Mouse (Mus musculus) forebrain, embryonic 16.5 days (tissue): ENCODE results near the gene Prpf4. TPM values are rescaled to one million over a fixed set of nuclear protein-coding genes. Genes with fewer than 3 reads are reported as not detected.

Experiments
- ATAC-seq: fragments of 200-750 bp; cut with Nextera tagmentation; 2 replicates; pipeline ENCODE4 v1.8.0; 2017; ENCODE audit warnings: mild to moderate bottlenecking, moderate library complexity
- H3K27ac ChIP-seq: fragments of 300-500 bp; sonication (generic); 2 replicates; pipeline ENCODE4 v1.5.1; 2014; ENCODE audit warnings: low read length, control low read depth
- H3K27me3 ChIP-seq: fragments of 300-500 bp; sonication (generic); replicated peaks from 2 replicates; pipeline ENCODE4 v1.6.1; 2014; ENCODE audit warnings: low read length; ENCODE audit not compliant: control insufficient read depth, insufficient read depth
- H3K36me3 ChIP-seq: fragments of 300-500 bp; sonication (generic); 2 replicates; pipeline ENCODE4 v1.6.1; 2014; ENCODE audit not compliant: control insufficient read depth, insufficient read depth
- H3K4me1 ChIP-seq: fragments of 300-500 bp; sonication (generic); replicated peaks from 2 replicates; pipeline ENCODE4 v1.6.1; 2014; ENCODE audit warnings: low read length; ENCODE audit not compliant: control insufficient read depth, insufficient read depth
- H3K4me2 ChIP-seq: fragments of 300-500 bp; sonication (generic); 2 replicates; pipeline ENCODE4 v1.6.1; 2014; ENCODE audit warnings: mild to moderate bottlenecking, low read length, control low read depth
- H3K4me3 ChIP-seq: fragments of 300-500 bp; sonication (generic); replicated peaks from 2 replicates; pipeline ENCODE4 v1.5.1; 2014; ENCODE audit warnings: mild to moderate bottlenecking, low read length, control low read depth
- H3K9ac ChIP-seq: fragments of 300-500 bp; sonication (generic); replicated peaks from 2 replicates; pipeline ENCODE4 v1.6.1; 2014; ENCODE audit warnings: low read depth, low read length, control low read depth
- H3K9me3 ChIP-seq: fragments of 300-500 bp; sonication (generic); 2 replicates; pipeline ENCODE4 v1.6.1; 2016; ENCODE audit warnings: low read length; ENCODE audit not compliant: control insufficient read depth
- WGBS: fragments of 180-500 bp; shearing (Covaris S2); extraction: QIAGEN DNeasy Blood & Tissue Kit; methylation state at CpG from one replicate; pipeline ENCODE4 v1.1.7; 2014; 5-methylcytosine and 5-hydroxymethylcytosine counted together
- polyA plus RNA-seq: library from polyadenylated mRNA; unstranded; fragments of >200 nt; fragmentation: Nextera tagmentation; extraction: Ambion mirVana; gene quantifications from 2 replicates; pipeline ENCODE4 v1.2.1, GENCODE M21; 2015

Prpf4 gene
- polyA plus RNA-seq, 1 experiment from 2014 or later = 18.7 TPM

- no peak overlapping the region for H3K4me3 ChIP-seq
- 83% methylated on average over 4 of the region's 4 CpGs for WGBS
- no peak overlapping the region for H3K27ac ChIP-seq
- H3K9me3 ChIP-seq = no peaks in the 10 kb centered on the region
- H3K27me3 ChIP-seq = no peaks in the 10 kb centered on the region
- H3K36me3 ChIP-seq = peaks cover 3% of the 10 kb centered on the region; the same call in 1 of the 2 replicates
- H3K4me2 ChIP-seq = no peak overlapping the region
- no peak for ATAC-seq
- H3K4me1 ChIP-seq = peaks cover 28% of the 10 kb centered on the region
- no peak overlapping the region for H3K9ac ChIP-seq
These were observed 2.5 kb upstream of the Prpf4 start for GRCm38 (mm10) chr4:62406133-62406532.

- no peaks in the 10 kb centered on the region for H3K27me3 ChIP-seq
These were observed 641 bp upstream of the Prpf4 start for GRCm38 (mm10) chr4:62407730-62408582.

GRCm38 (mm10) chr4:62409615-62410014, 1.0 kb downstream of the Prpf4 start:
- H3K27ac ChIP-seq = no peak overlapping the region
- no peaks in the 10 kb centered on the region for H3K27me3 ChIP-seq
- peak overlapping the region; percentile 73 for H3K4me3 ChIP-seq
- peak overlapping the region; percentile 56 for H3K4me2 ChIP-seq
- no peak for ATAC-seq
- peaks cover 5% of the 10 kb centered on the region; the same call in 1 of the 2 replicates for H3K36me3 ChIP-seq
- no peaks in the 10 kb centered on the region for H3K9me3 ChIP-seq
- 28% methylated on average over 6 of the region's 6 CpGs for WGBS
- peak overlapping the region; percentile 73 for H3K9ac ChIP-seq
- peaks cover 28% of the 10 kb centered on the region for H3K4me1 ChIP-seq

More at GRCm38 (mm10) chr4:62407730-62408582, 641 bp upstream of the Prpf4 start:
- H3K4me1 ChIP-seq = peaks cover 28% of the 10 kb centered on the region
- H3K9ac ChIP-seq = peak overlapping the region; percentile 65
- H3K9me3 ChIP-seq = no peaks in the 10 kb centered on the region
- peak overlapping the region; percentile 55 for H3K27ac ChIP-seq
- H3K4me3 ChIP-seq = peak overlapping the region; percentile 73
- H3K36me3 ChIP-seq = peaks cover 5% of the 10 kb centered on the region; the same call in 1 of the 2 replicates
- H3K4me2 ChIP-seq = peak overlapping the region; percentile 48
- ATAC-seq = peak; percentile 57
- WGBS = under 1% methylated on average over 35 of the region's 35 CpGs

GRCm38 (mm10) chr4:62410325-62410724, 1.7 kb downstream of the Prpf4 start:
- no peak overlapping the region for H3K4me3 ChIP-seq
- WGBS = 85% methylated on average over 2 of the region's 2 CpGs
- no peak for ATAC-seq
- H3K27me3 ChIP-seq = no peaks in the 10 kb centered on the region
- H3K36me3 ChIP-seq = peaks cover 11% of the 10 kb centered on the region
- H3K9me3 ChIP-seq = no peaks in the 10 kb centered on the region
- peak overlapping the region; percentile 56 for H3K4me2 ChIP-seq
- no peak overlapping the region for H3K9ac ChIP-seq
- H3K27ac ChIP-seq = no peak overlapping the region
- peaks cover 28% of the 10 kb centered on the region for H3K4me1 ChIP-seq

- Histone ChIP-seq H3K36me3 (peaks cover 24% of the 10 kb centered on the region), H3K4me1 (peaks cover 18% of the 10 kb centered on the region), H3K27me3 (no peaks in the 10 kb centered on the region), H3K4me3 (no peak overlapping the region), H3K9me3 (no peaks in the 10 kb centered on the region), H3K9ac (no peak overlapping the region), H3K27ac (no peak overlapping the region), H3K4me2 (no peak overlapping the region)
- no peak for ATAC-seq
- 94% methylated on average over 10 of the region's 10 CpGs for WGBS
These were observed 3.0 kb downstream of the Prpf4 start for GRCm38 (mm10) chr4:62411606-62412005.

GRCm38 (mm10) chr4:62418448-62418847, 9.9 kb downstream of the Prpf4 start:
- Histone ChIP-seq H3K9me3 (no peaks in the 10 kb centered on the region), H3K4me2 (no peak overlapping the region), H3K27ac (no peak overlapping the region), H3K36me3 (peaks cover 60% of the 10 kb centered on the region), H3K4me3 (no peak overlapping the region), H3K9ac (no peak overlapping the region), H3K4me1 (0 out of 2 replicates have a peak, but pooled peaks cover 2% of the 10 kb centered on the region), H3K27me3 (no peaks in the 10 kb centered on the region)
- WGBS = 45% methylated on average over 8 of the region's 8 CpGs
- ATAC-seq = peak; percentile 71; the same call in 1 of the 2 replicates

- Histone ChIP-seq H3K4me2 (no peak overlapping the region), H3K4me1 (0 out of 2 replicates have a peak, but pooled peaks cover 2% of the 10 kb centered on the region), H3K9ac (no peak overlapping the region), H3K36me3 (peaks cover 65% of the 10 kb centered on the region), H3K4me3 (no peak overlapping the region), H3K9me3 (no peaks in the 10 kb centered on the region), H3K27me3 (no peaks in the 10 kb centered on the region), H3K27ac (no peak overlapping the region)
- 92% methylated on average over 6 of the region's 6 CpGs for WGBS
- no peak for ATAC-seq
These were observed 10.5 kb downstream of the Prpf4 start for GRCm38 (mm10) chr4:62419091-62419490.

- no peak overlapping the region for H3K27ac ChIP-seq
- WGBS = 93% methylated on average over 4 of the region's 4 CpGs
- no peak for ATAC-seq
- peaks cover 36% of the 10 kb centered on the region for H3K36me3 ChIP-seq
- no peak overlapping the region for H3K4me2 ChIP-seq
- no peak overlapping the region for H3K9ac ChIP-seq
- H3K4me3 ChIP-seq = no peak overlapping the region
- H3K9me3 ChIP-seq = no peaks in the 10 kb centered on the region
- H3K27me3 ChIP-seq = no peaks in the 10 kb centered on the region
- no peaks in the 10 kb centered on the region for H3K4me1 ChIP-seq
These were observed 17.3 kb downstream of the Prpf4 start for GRCm38 (mm10) chr4:62425891-62426290.

GRCm38 (mm10) chr4:62427978-62428758, 19.6 kb downstream of the Prpf4 start:
- Histone ChIP-seq H3K27me3 (no peaks in the 10 kb centered on the region), H3K9me3 (no peaks in the 10 kb centered on the region), H3K4me3 (no peak overlapping the region), H3K4me2 (no peak overlapping the region), H3K27ac (no peak overlapping the region), H3K36me3 (peaks cover 17% of the 10 kb centered on the region), H3K4me1 (no peaks in the 10 kb centered on the region), H3K9ac (no peak overlapping the region)
- WGBS = 75% methylated on average over 17 of the region's 17 CpGs
- ATAC-seq = peak; percentile 20; the same call in 1 of the 2 replicates
